Mouse (Mus musculus): ENCODE measurements around the gene Aqp2. TPM values are rescaled to one million over a fixed set of nuclear protein-coding genes. Genes with fewer than 3 reads are reported as not detected.
A peak's percentile ranks its signal among the peaks of the same experiment; 100 is the strongest.

Aqp2 gene
- total RNA-seq, 2 experiments from 2014 or later, result not detected

DNA sequence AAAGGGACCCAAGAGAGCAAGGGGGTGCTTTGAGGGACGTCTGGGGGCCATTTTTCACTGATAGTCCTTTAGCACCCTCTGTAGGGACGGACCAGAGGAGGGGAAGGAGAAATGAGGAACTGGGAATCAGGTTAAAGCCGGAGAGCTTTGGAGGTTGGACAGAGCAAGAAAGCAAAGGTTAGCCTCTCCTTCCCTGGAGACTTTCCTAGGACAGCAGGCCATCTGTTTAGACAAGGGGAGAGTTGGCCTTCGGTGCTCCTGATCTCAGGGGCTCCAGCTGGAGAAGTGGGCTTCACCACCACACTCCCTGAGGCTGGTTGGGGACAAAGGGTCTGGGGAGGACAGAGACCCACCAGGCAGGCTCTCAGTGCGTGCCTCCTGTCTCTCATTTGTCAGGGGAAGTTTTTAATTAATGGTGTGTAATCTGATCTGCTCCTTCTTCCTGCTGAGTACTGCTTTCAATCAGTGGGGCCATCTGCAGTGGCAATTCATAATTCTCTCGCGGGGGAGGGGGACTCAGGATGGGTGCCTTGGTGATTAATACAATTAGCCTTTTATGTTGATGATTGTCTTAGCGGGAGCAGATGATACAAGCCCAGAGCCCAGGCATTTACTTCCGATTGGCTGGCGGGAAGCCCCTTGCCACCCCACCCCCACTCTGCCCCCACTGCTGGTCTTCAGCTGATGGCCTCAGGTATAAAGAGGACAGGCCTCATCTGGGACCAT lies 28.7 kb downstream of the Aqp2 start:
- DNase-seq (ENCODE audit: extremely low spot score in 1 of 2, low spot score in 2 of 2), result no peak
- intact Hi-C loops (cut with DNase I), result no loop called here

- intact Hi-C loops (cut with DNase I), result no loop called here
- DNase-seq (ENCODE audit: extremely low spot score in 1 of 2, low spot score in 2 of 2), result no peak
Observed at GRCm38 (mm10) chr15:99608382-99609125, 29.7 kb downstream of the Aqp2 start.

- intact Hi-C loops (cut with DNase I), result no loop called here
Observed at GRCm38 (mm10) chr15:99611563-99611962, 32.7 kb downstream of the Aqp2 start.

GRCm38 (mm10) chr15:99614273-99614672 lies 35.4 kb downstream of the Aqp2 start:
- intact Hi-C loops (cut with DNase I), result no loop called here
- no peak for DNase-seq (ENCODE audit: extremely low spot score in 1 of 2, low spot score in 2 of 2)

More at GRCm38 (mm10) chr15:99611563-99611962, 32.7 kb downstream of the Aqp2 start:
- no peak for DNase-seq (ENCODE audit: extremely low spot score in 1 of 2, low spot score in 2 of 2)

- intact Hi-C loops (cut with DNase I), result no loop called here
- no peak for DNase-seq (ENCODE audit: extremely low spot score in 1 of 2, low spot score in 2 of 2)
Observed at GRCm38 (mm10) chr15:99614753-99615152, 35.9 kb downstream of the Aqp2 start.

DNA sequence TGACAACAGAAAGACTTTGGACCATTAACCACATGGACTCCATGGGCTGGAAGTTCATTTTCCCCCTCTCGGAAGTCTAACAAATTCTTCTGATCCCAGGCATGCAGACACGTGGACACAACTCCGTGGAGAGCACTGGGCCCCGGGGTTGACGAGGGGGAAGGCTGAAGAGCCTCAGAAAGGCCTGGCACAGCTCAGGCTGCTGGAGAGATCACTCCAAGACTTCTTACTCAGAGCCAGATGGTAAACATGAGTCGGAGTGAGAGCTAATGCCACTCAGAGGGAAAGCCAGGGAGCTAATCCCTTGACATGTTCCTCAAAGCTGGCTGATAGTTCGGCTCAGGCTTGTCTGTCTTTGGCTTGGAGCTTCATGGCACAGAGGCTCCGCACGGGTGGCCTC lies 36.4 kb downstream of the Aqp2 start:
- intact Hi-C loops (cut with DNase I), result no loop called here
- no peak for DNase-seq (ENCODE audit: extremely low spot score in 1 of 2, low spot score in 2 of 2)

DNA sequence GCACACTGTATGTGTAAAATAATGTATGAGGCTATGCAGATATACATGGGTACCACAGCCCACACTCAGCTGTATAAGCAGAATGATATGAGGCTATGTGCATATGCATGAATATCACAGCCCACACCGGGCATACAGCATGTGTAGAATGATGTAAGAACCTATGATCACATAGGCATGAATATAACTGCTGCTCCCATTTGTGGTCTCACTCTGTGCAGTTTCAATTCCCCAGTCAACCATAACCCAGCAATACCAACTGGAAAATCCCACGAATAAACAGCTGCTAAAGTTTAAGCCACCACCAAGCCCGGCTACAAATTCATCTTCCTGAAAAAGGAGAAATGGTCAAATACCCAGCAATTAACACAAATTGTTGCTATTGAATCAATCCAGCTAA lies 39.7 kb downstream of the Aqp2 start:
- intact Hi-C loops (cut with DNase I), result no loop called here
- DNase-seq (ENCODE audit: extremely low spot score in 1 of 2, low spot score in 2 of 2), result no peak

DNA sequence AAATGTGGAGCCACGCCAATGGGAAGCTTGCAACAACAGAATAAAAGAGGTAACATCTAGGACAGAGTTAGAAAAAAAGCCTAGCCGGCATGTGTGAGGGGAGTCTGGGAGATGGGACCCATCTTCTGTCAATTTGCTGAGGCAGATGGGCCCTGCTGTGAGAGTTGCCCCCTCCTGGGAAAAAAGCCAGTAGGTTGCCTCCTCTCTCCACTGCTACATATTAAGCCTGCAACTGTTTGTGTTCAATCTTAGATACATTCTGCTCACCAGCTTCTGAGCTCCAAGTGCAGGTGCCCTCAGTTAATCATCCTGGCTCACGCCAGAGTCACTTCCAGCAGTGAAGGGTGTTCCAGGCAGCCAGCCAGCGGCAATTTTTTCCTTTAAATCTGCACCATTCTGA lies 41.0 kb downstream of the Aqp2 start:
- no peak for DNase-seq (ENCODE audit: extremely low spot score in 1 of 2, low spot score in 2 of 2)
- intact Hi-C loops (cut with DNase I), result no loop called here

DNA sequence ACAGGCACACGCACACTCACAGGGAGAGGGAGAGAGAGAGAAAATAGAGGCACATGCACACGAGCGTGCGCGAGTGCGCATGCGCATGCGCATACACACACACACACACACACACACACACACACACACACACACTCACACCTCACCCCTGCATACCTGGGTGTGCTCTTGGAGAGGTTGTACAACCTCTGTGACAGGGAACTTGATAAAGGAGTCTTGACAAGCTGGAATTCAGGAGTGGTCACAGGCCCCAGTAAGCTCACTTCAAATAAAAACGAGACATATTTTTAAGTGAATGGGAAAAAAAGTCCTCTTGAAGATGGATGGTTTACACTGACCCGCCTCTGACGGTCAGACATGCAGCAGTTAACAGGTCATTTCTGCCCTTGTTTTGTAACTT lies 43.2 kb downstream of the Aqp2 start:
- intact Hi-C loops (cut with DNase I), result no loop called here
- no peak for DNase-seq (ENCODE audit: extremely low spot score in 1 of 2, low spot score in 2 of 2)

DNA sequence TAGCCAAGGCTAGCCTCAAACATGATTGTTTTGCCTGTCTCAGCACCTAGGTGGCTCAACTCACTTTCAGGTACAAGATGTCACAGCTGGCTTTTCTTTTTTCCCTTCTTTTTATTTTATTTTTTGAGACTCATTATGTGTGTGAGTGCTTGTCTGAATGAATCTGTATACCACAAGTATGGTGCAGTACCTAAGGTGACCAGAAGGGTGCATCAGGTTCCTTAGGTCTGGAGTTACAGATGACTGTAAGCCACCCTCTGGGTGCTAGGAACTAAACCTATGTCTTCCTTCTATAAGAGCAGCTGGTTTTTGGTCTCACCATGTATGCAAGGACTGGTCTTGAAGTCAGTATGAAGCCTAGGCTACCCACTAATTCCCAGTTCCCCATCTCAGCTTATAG lies 52.8 kb downstream of the Aqp2 start:
- peak in 1 of 2 experiments; percentile 10 for DNase-seq (ENCODE audit: extremely low spot score in 1 of 2, low spot score in 2 of 2)
- intact Hi-C loops (cut with DNase I), result no loop called here

Other genes with a start within 250 kb of the Aqp2 start
- gene Fmnl3, start 208.6 kb upstream of the Aqp2 start, total RNA-seq (2021), result 10 to 100 TPM; 12.6 to 14.1 TPM
- 100 to 1,000 TPM; 309 to 315 TPM for gene Tmbim6, start 186.2 kb upstream of the Aqp2 start, total RNA-seq (2021)
- gene Nckap5l, start 121.3 kb upstream of the Aqp2 start, total RNA-seq (2021), result 10 to 100 TPM; 35.8 to 38.3 TPM
- gene Bcdin3d, start 104.3 kb upstream of the Aqp2 start, total RNA-seq (2021), result 1 to 10 TPM; 4.3 to 4.8 TPM
- gene Faim2, start 50.9 kb upstream of the Aqp2 start, total RNA-seq (2021), result 100 to 1,000 TPM; 130 to 135 TPM
- gene Aqp5, start 11.7 kb downstream of the Aqp2 start, total RNA-seq (2021), result 1 to 10 TPM; 1.7 to 1.9 TPM
- gene Aqp6, start 22.3 kb downstream of the Aqp2 start, total RNA-seq (2021), result under 1 TPM in 1 of 2 experiments, not detected in 1; 0.15 TPM
- gene Racgap1, start 72.6 kb downstream of the Aqp2 start, total RNA-seq (2021), result 10 to 100 TPM; 15.6 to 16.9 TPM
- 10 to 100 TPM; 94.8 to 99.2 TPM for gene Asic1, start 91.3 kb downstream of the Aqp2 start, total RNA-seq (2021)
- 100 to 1,000 TPM; 126 to 129 TPM for gene Smarcd1, start 123.1 kb downstream of the Aqp2 start, total RNA-seq (2021)
- gene Gm17349, start 126.4 kb downstream of the Aqp2 start, total RNA-seq (2021), result 1 to 10 TPM; 1.6 to 4.7 TPM
- 10 to 100 TPM; 13.9 to 16.9 TPM for gene Gpd1, start 138.5 kb downstream of the Aqp2 start, total RNA-seq (2021)
- gene Cox14, start 146.6 kb downstream of the Aqp2 start, total RNA-seq (2021), result 10 to 100 TPM; 96.8 to 99.0 TPM
- gene Cers5, start 193.8 kb downstream of the Aqp2 start, total RNA-seq (2021), result 10 to 100 TPM; 43.6 to 47.2 TPM

Data from left cerebral cortex, postnatal 10 days (tissue).